Comparison of ENCODE assay signal across 8 mouse cellular contexts in the genomic region with DNA sequence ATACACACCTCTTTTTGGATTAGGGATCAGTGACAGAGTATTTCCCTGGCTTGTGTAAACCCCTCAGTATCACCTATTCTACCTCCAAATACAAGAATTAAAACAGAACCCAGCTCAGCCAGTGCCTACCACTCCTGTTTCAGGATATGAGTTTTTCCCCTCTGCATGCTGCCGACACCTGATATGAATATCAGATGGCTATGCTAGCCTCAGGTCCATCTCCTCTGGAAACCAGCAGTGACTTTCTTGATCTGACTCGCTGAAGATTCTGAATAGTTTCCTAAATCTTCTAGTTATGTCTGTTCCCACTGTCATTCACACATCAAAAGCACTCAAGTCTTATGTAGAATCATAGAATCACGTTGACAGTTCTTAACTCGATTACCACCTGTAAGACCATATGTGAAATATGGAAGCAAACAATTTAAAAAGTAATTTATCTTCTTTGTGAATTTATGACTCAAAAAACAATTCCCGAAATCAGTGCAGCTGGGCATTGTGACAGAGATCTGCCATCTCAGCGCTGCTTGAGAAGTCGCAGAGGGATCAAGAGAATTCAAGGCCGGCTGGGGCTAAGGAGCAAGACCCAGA. TPM values are rescaled to one million over a fixed set of nuclear protein-coding genes. Genes with fewer than 3 reads are reported as not detected.
A peak's percentile ranks its signal among the peaks of the same experiment; 100 is the strongest.
DNase-seq lines count a peak whose midpoint lies in the region; ATAC-seq lines count a peak whose summit lies in the region.

No protein-coding gene starts in this region.

- no peaks in the 10 kb centered on the region for H3K9me3 ChIP-seq in heart, embryonic 11.5 days (replicated peaks; ENCODE audit: control insufficient read depth, low read length)
- H3K9me3 ChIP-seq in liver, embryonic 12.5 days (replicated peaks): no peaks in the 10 kb centered on the region

- H3K4me3 ChIP-seq in heart, embryonic 11.5 days (ENCODE audit: low read depth, low read length): peak overlapping the region; percentile 48; the same call in 1 of the 2 replicates
- peak overlapping the region; percentile 70 for H3K4me3 ChIP-seq in liver, embryonic 12.5 days

- no peak for ATAC-seq in heart, embryonic 11.5 days (replicated peaks; ENCODE audit: insufficient number of reproducible peaks, low FRiP score, low TSS enrichment)
- ATAC-seq in erythroblast, adult 5-6 weeks (replicated peaks; ENCODE audit: low FRiP score, poor library complexity, severe bottlenecking): peak; percentile 26; the same call in 1 of the 2 replicates
- ATAC-seq in liver, embryonic 12.5 days: no peak

- 56% methylated on average over 8 of the region's 8 CpGs for WGBS in heart, embryonic 11.5 days (ENCODE audit: insufficient replicate concordance)
- 46% methylated on average over 8 of the region's 8 CpGs for WGBS in liver, embryonic 12.5 days (ENCODE audit: insufficient replicate concordance)

- H3K4me1 ChIP-seq in heart, embryonic 11.5 days (ENCODE audit: control insufficient read depth, insufficient read depth, low read length): peaks cover 4% of the 10 kb centered on the region; the same call in 1 of the 2 replicates
- H3K4me1 ChIP-seq in liver, embryonic 12.5 days: peaks cover 48% of the 10 kb centered on the region

- DNase-seq in heart, adult 11 months: no peak
- peak; percentile 37 for DNase-seq in 416B (ENCODE audit: low read depth)
- DNase-seq in right cerebral cortex, adult 18-20 months: no peak
- no peak for DNase-seq in right cerebral cortex, postnatal 36 days (ENCODE audit: low spot score in 2 of 2)
- no peak for DNase-seq in adrenal gland, adult 8-10 months

- no peak overlapping the region for H3K27ac ChIP-seq in heart, embryonic 11.5 days (ENCODE audit: low read depth, low read length)
- peak overlapping the region; percentile 93 for H3K27ac ChIP-seq in liver, embryonic 12.5 days

- H3K9ac ChIP-seq in heart, embryonic 11.5 days (ENCODE audit: low read depth, low read length): peak overlapping the region; percentile 65; the same call in 1 of the 2 replicates
- peak overlapping the region; percentile 82; the same call in 1 of the 2 replicates for H3K9ac ChIP-seq in liver, embryonic 12.5 days

- no peaks in the 10 kb centered on the region for H3K36me3 ChIP-seq in heart, embryonic 11.5 days (ENCODE audit: control insufficient read depth, insufficient read depth, low read length)
- no peaks in the 10 kb centered on the region for H3K36me3 ChIP-seq in liver, embryonic 12.5 days

- H3K4me2 ChIP-seq in heart, embryonic 11.5 days: peak overlapping the region; percentile 68
- peak overlapping the region; percentile 88 for H3K4me2 ChIP-seq in liver, embryonic 12.5 days

- H3K27me3 ChIP-seq in heart, embryonic 11.5 days (ENCODE audit: control insufficient read depth, insufficient read depth, low read length): no peaks in the 10 kb centered on the region
- H3K27me3 ChIP-seq in liver, embryonic 12.5 days (replicated peaks): no peaks in the 10 kb centered on the region

RNA-seq across cellular contexts. Expression of gene Mettl7a1, which starts 0.4 kb away (rescaled TPM):
- 2.5 and 2.7 TPM in 2 replicates for polyA plus RNA-seq in heart, embryonic 11.5 days (2014; fragmentation: Nextera tagmentation; extraction: Ambion mirVana)
- 95.7 and 125 TPM in 2 replicates for total RNA-seq in erythroblast, adult 5-6 weeks (2015; ENCODE audit: low replicate concordance)
- total RNA-seq in erythroblast, adult 5-6 weeks (2017; ENCODE audit: low replicate concordance): 255 and 340 TPM in 2 replicates
- 4.4 and 5.4 TPM in 2 replicates for polyA plus RNA-seq in liver, embryonic 12.5 days (2016; fragmentation: Nextera tagmentation; extraction: Ambion mirVana)
- total RNA-seq in adrenal gland, adult 8-10 months (2022): 100 to 1,000 TPM in 3 of 4 experiments, 10 to 100 TPM in 1; 80.4 to 134 (median 120) TPM

RNA-seq across cellular contexts. Expression of gene Tmprss12, which starts 22.9 kb away (rescaled TPM):
- not detected in 2 replicates for polyA plus RNA-seq in heart, embryonic 11.5 days (2014; fragmentation: Nextera tagmentation; extraction: Ambion mirVana)
- not detected in 2 replicates for total RNA-seq in erythroblast, adult 5-6 weeks (2015; ENCODE audit: low replicate concordance)
- total RNA-seq in erythroblast, adult 5-6 weeks (2017; ENCODE audit: low replicate concordance): not detected in 2 replicates
- not detected in 2 replicates for polyA plus RNA-seq in liver, embryonic 12.5 days (2016; fragmentation: Nextera tagmentation; extraction: Ambion mirVana)
- total RNA-seq in adrenal gland, adult 8-10 months (2022): not detected

RNA-seq across cellular contexts. Expression of gene Mettl7a3, which starts 31.2 kb away (rescaled TPM):
- polyA plus RNA-seq in heart, embryonic 11.5 days (2014; fragmentation: Nextera tagmentation; extraction: Ambion mirVana): not detected in 2 replicates
- not detected in 2 replicates for total RNA-seq in erythroblast, adult 5-6 weeks (2015; ENCODE audit: low replicate concordance)
- 0.42 TPM in 1 of 2 replicates, not detected in the other for total RNA-seq in erythroblast, adult 5-6 weeks (2017; ENCODE audit: low replicate concordance)
- polyA plus RNA-seq in liver, embryonic 12.5 days (2016; fragmentation: Nextera tagmentation; extraction: Ambion mirVana): not detected in 2 replicates
- under 1 TPM in 2 of 4 experiments, not detected in 2; 0.27 to 0.31 TPM for total RNA-seq in adrenal gland, adult 8-10 months (2022)

RNA-seq across cellular contexts. Expression of gene Methig1, which starts 49.4 kb away (rescaled TPM):
- not detected in 2 replicates for polyA plus RNA-seq in heart, embryonic 11.5 days (2014; fragmentation: Nextera tagmentation; extraction: Ambion mirVana)
- total RNA-seq in erythroblast, adult 5-6 weeks (2015; ENCODE audit: low replicate concordance): not detected in 2 replicates
- total RNA-seq in erythroblast, adult 5-6 weeks (2017; ENCODE audit: low replicate concordance): not detected in 2 replicates
- not detected in 2 replicates for polyA plus RNA-seq in liver, embryonic 12.5 days (2016; fragmentation: Nextera tagmentation; extraction: Ambion mirVana)
- under 1 TPM; 0.41 to 0.98 (median 0.71) TPM for total RNA-seq in adrenal gland, adult 8-10 months (2022)

RNA-seq across cellular contexts. Expression of gene Mettl7a2, which starts 49.5 kb away (rescaled TPM):
- polyA plus RNA-seq in heart, embryonic 11.5 days (2014; fragmentation: Nextera tagmentation; extraction: Ambion mirVana): not detected in 2 replicates
- not detected in 2 replicates for total RNA-seq in erythroblast, adult 5-6 weeks (2015; ENCODE audit: low replicate concordance)
- total RNA-seq in erythroblast, adult 5-6 weeks (2017; ENCODE audit: low replicate concordance): 0.56 TPM in 1 of 2 replicates, not detected in the other
- not detected in 2 replicates for polyA plus RNA-seq in liver, embryonic 12.5 days (2016; fragmentation: Nextera tagmentation; extraction: Ambion mirVana)
- 1 to 10 TPM; 1.5 to 3.3 (median 2.5) TPM for total RNA-seq in adrenal gland, adult 8-10 months (2022)
